Mouse (Mus musculus) liver, postnatal 0 days (tissue): ENCODE results near the gene Med26. TPM values are rescaled to one million over a fixed set of nuclear protein-coding genes. Genes with fewer than 3 reads are reported as not detected.
A peak's percentile ranks its signal among the peaks of the same experiment; 100 is the strongest.

Experiments
- ATAC-seq: fragments of 200-750 bp; cut with Nextera tagmentation; 2 replicates; pipeline ENCODE4 v1.8.0; 2017; ENCODE audit warnings: mild to moderate bottlenecking, moderate library complexity
- DNase-seq: peaks from one replicate; pipeline ENCODE4 v3.0.0-alpha.2; 2016
- H3K27ac ChIP-seq: fragments of 300-500 bp; sonication (generic); 2 replicates; pipeline ENCODE4 v1.5.1; 2014; ENCODE audit warnings: antibody characterized with exemption, moderate library complexity, mild to moderate bottlenecking, low read depth
- H3K27me3 ChIP-seq: fragments of 300-500 bp; sonication (generic); 2 replicates; pipeline ENCODE4 v1.6.1; 2014; ENCODE audit warnings: low read length, control low read depth, mixed read lengths; ENCODE audit not compliant: insufficient read depth
- H3K36me3 ChIP-seq: fragments of 300-500 bp; sonication (generic); replicated peaks from 2 replicates; pipeline ENCODE4 v1.6.1; 2014; ENCODE audit warnings: mild to moderate bottlenecking, control low read depth, low read length, moderate library complexity, mixed read lengths; ENCODE audit not compliant: insufficient read depth
- H3K4me1 ChIP-seq: fragments of 300-500 bp; sonication (generic); 2 replicates; pipeline ENCODE4 v1.6.1; 2014; ENCODE audit warnings: antibody characterized with exemption, mild to moderate bottlenecking, control low read depth; ENCODE audit not compliant: insufficient read depth
- H3K4me2 ChIP-seq: fragments of 300-500 bp; sonication (generic); 2 replicates; pipeline ENCODE4 v1.6.1; 2014; ENCODE audit warnings: low read depth, mild to moderate bottlenecking, low read length, moderate library complexity, mixed read lengths
- H3K4me3 ChIP-seq: fragments of 300-500 bp; sonication (generic); 2 replicates; pipeline ENCODE4 v1.5.1; 2014; ENCODE audit warnings: low read depth, low read length
- H3K9ac ChIP-seq: fragments of 300-500 bp; sonication (generic); replicated peaks from 2 replicates; pipeline ENCODE4 v1.6.1; 2014; ENCODE audit warnings: mild to moderate bottlenecking, moderate library complexity
- H3K9me3 ChIP-seq: fragments of 300-500 bp; sonication (generic); 2 replicates; pipeline ENCODE4 v1.6.1; 2016; ENCODE audit warnings: mild to moderate bottlenecking, control low read depth, low read length, mixed read lengths
- CTCF ChIP-seq: sonication (generic); IDR thresholded peaks from 2 replicates; pipeline ENCODE4 v1.5.1; 2016; ENCODE audit warnings: antibody characterized with exemption, low read depth
- EP300 ChIP-seq: IDR thresholded peaks from 2 replicates; pipeline ENCODE4 v1.6.1; 2016; ENCODE audit warnings: antibody characterized with exemption, low read depth, mild to moderate bottlenecking
- WGBS: fragments of 180-500 bp; shearing (Covaris S2); extraction: QIAGEN DNeasy Blood & Tissue Kit; methylation state at CpG from one replicate; pipeline ENCODE4 v1.1.7; 2014; ENCODE audit not compliant: insufficient replicate concordance; 5-methylcytosine and 5-hydroxymethylcytosine counted together
- polyA plus RNA-seq: library from polyadenylated mRNA; unstranded; fragments of >200 nt; fragmentation: Nextera tagmentation; extraction: Ambion mirVana; gene quantifications from 2 replicates; pipeline ENCODE4 v1.2.1, GENCODE M21; 2015

The Med26 gene
- polyA plus RNA-seq: 4.9 TPM in 2 replicates

GRCm38 (mm10) chr8:72547802-72548643 is at the start of gene Med26:
TSS of gene Med26 (minus strand) at chr8:72548270.
- TF ChIP-seq CTCF: peak; percentile 42
- peak; percentile 50; the same call in 1 of the 2 replicates for TF ChIP-seq EP300
- Histone ChIP-seq H3K4me1 (peaks cover 14% of the 10 kb centered on the region), H3K36me3 (0 out of 2 replicates have a peak, but pooled peaks cover 5% of the 10 kb centered on the region), H3K9me3 (no peaks in the 10 kb centered on the region), H3K27ac (peak within 1 kb of the TSS; percentile 93), H3K4me2 (peak within 1 kb of the TSS; percentile 99), H3K9ac (peak within 1 kb of the TSS; percentile 100), H3K4me3 (peak within 1 kb of the TSS; percentile 98), H3K27me3 (no peaks in the 10 kb centered on the region)
- DNase-seq: peak; percentile 98
- under 1% methylated on average over 68 of the region's 92 CpGs for WGBS
- ATAC-seq: peak; percentile 97

- ATAC-seq (no peak), DNase-seq (peak; percentile 57)
- H3K9me3 ChIP-seq: no peaks in the 10 kb centered on the region
- no peaks in the 10 kb centered on the region for H3K27me3 ChIP-seq
- TF ChIP-seq CTCF (peak; percentile 71), EP300 (no peak)
- 42% methylated on average over 2 of the region's 2 CpGs for whole genome bisulfite sequencing
- H3K27ac ChIP-seq: no peak overlapping the region
- H3K4me1 ChIP-seq: no peaks in the 10 kb centered on the region
- H3K9ac ChIP-seq: no peak overlapping the region
- no peak overlapping the region for H3K4me2 ChIP-seq
- H3K4me3 ChIP-seq: no peak overlapping the region
- no peaks in the 10 kb centered on the region for H3K36me3 ChIP-seq
Observed at GRCm38 (mm10) chr8:72590198-72590597, 42.1 kb upstream of the Med26 start.

- H3K27me3 ChIP-seq: no peaks in the 10 kb centered on the region
- no peaks in the 10 kb centered on the region for H3K9me3 ChIP-seq
- no peak for TF ChIP-seq EP300
- TF ChIP-seq CTCF: no peak
- DNase-seq (no peak), ATAC-seq (no peak)
- H3K4me3 ChIP-seq: no peak overlapping the region
- no peak overlapping the region for H3K4me2 ChIP-seq
- H3K27ac ChIP-seq: no peak overlapping the region
- 74% methylated on average over 7 of the region's 7 CpGs for WGBS
- no peak overlapping the region for H3K9ac ChIP-seq
- H3K4me1 ChIP-seq: no peaks in the 10 kb centered on the region
- no peaks in the 10 kb centered on the region for H3K36me3 ChIP-seq
Observed at GRCm38 (mm10) chr8:72589286-72589685, 41.2 kb upstream of the Med26 start.

GRCm38 (mm10) chr8:72588865-72589264 is 40.8 kb upstream of the Med26 start:
- ATAC-seq (no peak), DNase-seq (no peak)
- Histone ChIP-seq H3K27ac (no peak overlapping the region), H3K36me3 (no peaks in the 10 kb centered on the region), H3K9ac (no peak overlapping the region), H3K4me1 (no peaks in the 10 kb centered on the region), H3K27me3 (no peaks in the 10 kb centered on the region), H3K9me3 (no peaks in the 10 kb centered on the region), H3K4me3 (no peak overlapping the region), H3K4me2 (no peak overlapping the region)
- WGBS: 86% methylated on average over 10 of the region's 10 CpGs
- TF ChIP-seq CTCF (no peak), EP300 (no peak)

- Histone ChIP-seq H3K9me3 (no peaks in the 10 kb centered on the region), H3K9ac (no peak overlapping the region), H3K27ac (no peak overlapping the region), H3K4me2 (no peak overlapping the region), H3K36me3 (no peaks in the 10 kb centered on the region), H3K4me1 (peaks cover 6% of the 10 kb centered on the region), H3K27me3 (no peaks in the 10 kb centered on the region), H3K4me3 (no peak overlapping the region)
- no peak for DNase-seq
- ATAC-seq: no peak
- no peak for TF ChIP-seq EP300
- 80% methylated on average over 6 of the region's 6 CpGs for WGBS
Observed at GRCm38 (mm10) chr8:72587806-72588205, 39.7 kb upstream of the Med26 start.

- H3K4me3 ChIP-seq: no peak overlapping the region
- no peak overlapping the region for H3K9ac ChIP-seq
- H3K4me2 ChIP-seq: no peak overlapping the region
- ATAC-seq (no peak), DNase-seq (no peak)
- no peak for TF ChIP-seq EP300
- TF ChIP-seq CTCF: no peak
- no peak overlapping the region for H3K27ac ChIP-seq
- WGBS: 65% methylated on average over 6 of the region's 6 CpGs
- H3K36me3 ChIP-seq: no peaks in the 10 kb centered on the region
- H3K4me1 ChIP-seq: peaks cover 6% of the 10 kb centered on the region
- no peaks in the 10 kb centered on the region for H3K27me3 ChIP-seq
- H3K9me3 ChIP-seq: no peaks in the 10 kb centered on the region
Observed at GRCm38 (mm10) chr8:72584390-72584789, 36.3 kb upstream of the Med26 start.
